Mouse (Mus musculus) E14TG2a.4 (cell line): ENCODE results near the gene Tcte2.

Experiments
- CTCF ChIP-seq: conservative IDR thresholded peaks from 2 replicates; pipeline ENCODE4 v1.5.1; 2014; ENCODE audit warnings: low read length
- NANOG ChIP-seq: IDR thresholded peaks from 2 replicates; pipeline ENCODE4 v1.6.1; 2014; ENCODE audit warnings: borderline replicate concordance, low read length, mixed read lengths
- POU5F1 ChIP-seq: IDR thresholded peaks from 2 replicates; pipeline ENCODE4 v1.6.1; 2014; ENCODE audit warnings: low read length, borderline replicate concordance

GRCm38 (mm10) chr17:13687656-13688055, 74.0 kb downstream of the Tcte2 start:
- no peak for TF ChIP-seq CTCF
- TF ChIP-seq NANOG, result no peak
- no peak for TF ChIP-seq POU5F1
